21 mouse cellular contexts compared by ENCODE assay signal in the genomic region with DNA sequence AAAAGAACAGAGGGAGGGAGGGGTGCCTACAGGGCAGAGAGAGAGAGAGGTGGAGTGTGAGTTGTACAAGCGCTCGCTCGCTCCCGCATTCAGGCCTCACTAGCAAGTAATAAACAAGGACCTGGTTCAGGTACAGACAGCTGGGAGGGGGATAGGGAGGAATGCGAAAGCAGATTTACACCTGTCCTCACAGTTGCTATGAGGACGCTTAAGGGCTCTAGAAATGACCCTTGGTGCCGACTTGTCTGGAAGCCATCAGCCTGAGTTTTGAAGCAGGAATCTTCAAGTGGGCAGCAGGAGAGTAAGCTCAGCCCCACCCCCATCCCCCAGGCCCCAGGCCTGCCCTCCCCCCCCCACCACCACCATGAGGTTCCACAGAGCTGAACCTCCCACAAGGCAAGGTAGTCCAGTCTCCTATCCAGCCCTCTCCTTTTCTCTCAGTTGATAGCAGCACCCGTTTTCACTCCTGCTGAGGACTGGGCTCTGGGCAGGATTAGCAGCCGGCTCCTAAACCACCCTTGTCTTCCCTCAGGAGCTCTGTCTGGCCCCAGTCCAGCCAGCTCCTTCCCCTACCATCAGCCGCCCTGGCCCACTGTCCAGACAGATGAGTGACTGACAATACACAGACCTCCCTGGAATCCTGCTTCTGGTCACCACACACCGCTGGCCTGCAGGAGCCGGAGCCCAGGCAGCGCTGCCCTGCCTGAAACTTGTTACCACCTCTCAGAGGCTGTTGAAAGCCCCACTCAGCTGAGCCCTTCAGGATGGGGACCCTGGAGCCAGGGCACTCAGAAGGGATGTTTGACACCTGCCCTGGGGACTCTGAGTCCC. TPM values are rescaled to one million over a fixed set of nuclear protein-coding genes. Genes with fewer than 3 reads are reported as not detected.
DNase-seq lines count a peak whose midpoint lies in the region; ATAC-seq and TF ChIP-seq lines count a peak whose summit lies in the region.
"Had no signal": no experiment of that assay in that cellular context is flagged by ENCODE, and none has a peak within 500 bp of the region (broad histone marks: within the 10 kb centered on the region; RNA-seq: fewer than 3 reads in every experiment).

No protein-coding gene starts in this region.

- TF ChIP-seq CTCF in lung, adult 2 months (IDR thresholded peaks at IDR 0.05; ENCODE audit: insufficient read depth, low read length), result no peak

- H3K4me1 ChIP-seq in lung, adult 2 months (ENCODE audit: control insufficient read depth, insufficient read depth, low read length), result no peaks in the 10 kb centered on the region
- peaks cover 21% of the 10 kb centered on the region for H3K4me1 ChIP-seq in heart, embryonic 13.5 days
- H3K4me1 ChIP-seq in limb, embryonic 10.5 days, result peaks cover 19% of the 10 kb centered on the region
- H3K4me1 ChIP-seq: forebrain, embryonic 13.5 days; hindbrain, embryonic 15.5 days; neural tube, embryonic 13.5 days had no signal

- H3K4me3 ChIP-seq in lung, adult 2 months (replicated peaks; ENCODE audit: extremely low read depth, low read depth, low read length), result no peak overlapping the region
- H3K4me3 ChIP-seq in heart, embryonic 13.5 days, result no peak overlapping the region
- H3K4me3 ChIP-seq in limb, embryonic 10.5 days, result no peak overlapping the region
- H3K4me3 ChIP-seq: forebrain, embryonic 13.5 days; hindbrain, embryonic 15.5 days; layer of hippocampus, adult 2 months; limb, embryonic 13.5 days; neural tube, embryonic 13.5 days had no signal

- 58% methylated on average over 13 of the region's 13 CpGs for WGBS in lung, adult 2 months
- WGBS in heart, embryonic 13.5 days, result 12% methylated on average over 13 of the region's 13 CpGs
- 10% methylated on average over 13 of the region's 13 CpGs for WGBS in limb, embryonic 10.5 days

- peak; percentile 75; the same call in 1 of the 2 replicates for ATAC-seq in heart, embryonic 13.5 days (ENCODE audit: extremely low read depth, insufficient number of reproducible peaks, low FRiP score, low TSS enrichment)
- ATAC-seq in granulocyte monocyte progenitor cell, adult 5-6 weeks (replicated peaks; ENCODE audit: poor library complexity, severe bottlenecking), result no peak
- ATAC-seq: forebrain, embryonic 13.5 days had no signal

- intact Hi-C loops in gastrocnemius, postnatal 14 days (cut with DNase I; ENCODE audit: low total_unique reads), result no loop called here

- no peak for TF ChIP-seq POLR2A in lung, adult 2 months (IDR thresholded peaks at IDR 0.05; ENCODE audit: borderline replicate concordance, extremely low read depth, low read depth, low read length)

- peak overlapping the region; percentile 28; the same call in 1 of the 2 replicates for H3K27ac ChIP-seq in heart, embryonic 13.5 days (replicated peaks)
- peak overlapping the region; percentile 64 for H3K27ac ChIP-seq in limb, embryonic 10.5 days
- H3K27ac ChIP-seq: forebrain, embryonic 13.5 days; hindbrain, embryonic 15.5 days; kidney, postnatal 0 days; layer of hippocampus, adult 2 months; limb, embryonic 13.5 days; neural tube, embryonic 13.5 days had no signal

- no peaks in the 10 kb centered on the region for H3K9me3 ChIP-seq in heart, embryonic 13.5 days
- no peaks in the 10 kb centered on the region for H3K9me3 ChIP-seq in limb, embryonic 10.5 days (replicated peaks)
- H3K9me3 ChIP-seq: forebrain, embryonic 13.5 days; hindbrain, embryonic 15.5 days; limb, embryonic 13.5 days; neural tube, embryonic 13.5 days had no signal

- H3K36me3 ChIP-seq in heart, embryonic 13.5 days, result no peaks in the 10 kb centered on the region
- H3K36me3 ChIP-seq in limb, embryonic 10.5 days, result no peaks in the 10 kb centered on the region
- H3K36me3 ChIP-seq: hindbrain, embryonic 15.5 days; limb, embryonic 13.5 days; neural tube, embryonic 13.5 days had no signal

- H3K4me2 ChIP-seq in heart, embryonic 13.5 days, result peak overlapping the region; percentile 20; the same call in 1 of the 2 replicates
- H3K4me2 ChIP-seq: forebrain, embryonic 13.5 days; hindbrain, embryonic 15.5 days; limb, embryonic 13.5 days; neural tube, embryonic 13.5 days had no signal

- no peak overlapping the region for H3K9ac ChIP-seq in heart, embryonic 13.5 days
- H3K9ac ChIP-seq: forebrain, embryonic 13.5 days; hindbrain, embryonic 15.5 days; limb, embryonic 13.5 days; neural tube, embryonic 13.5 days had no signal

- peaks cover 94% of the 10 kb centered on the region for H3K27me3 ChIP-seq in heart, embryonic 13.5 days (replicated peaks)
- H3K27me3 ChIP-seq in limb, embryonic 10.5 days (ENCODE audit: low read depth, poor library complexity, severe bottlenecking), result peaks cover 89% of the 10 kb centered on the region

- peak; percentile 8 for DNase-seq in lung, adult 2 months
- no peak for DNase-seq in lung, postnatal 14 days
- no peak for DNase-seq in limb, embryonic 10.5 days (ENCODE audit: low spot score)
- DNase-seq in lung, postnatal 36 days, result peak; percentile 41
- DNase-seq in right cerebral cortex, postnatal 36 days (ENCODE audit: low spot score in 2 of 2), result no peak
- no peak for DNase-seq in gastrocnemius, postnatal 14 days
- DNase-seq: adrenal gland, postnatal 36 days; cerebellum, postnatal 10 days; embryo, embryonic 11 days; kidney, adult 11 months; right cerebral cortex, postnatal 4 days; thymus, postnatal 36 days had no signal

RNA-seq across cellular contexts. Expression of a gene that starts 19.1 kb away (rescaled TPM):
- polyA plus RNA-seq in lung, adult 2 months (2012; rRNA removed), result 135 and 160 TPM in 2 replicates
- 9.4 and 12.8 TPM in 2 replicates for polyA plus RNA-seq in heart, embryonic 13.5 days (2015; fragmentation: Nextera tagmentation; extraction: Ambion mirVana)
- polyA plus RNA-seq in limb, embryonic 10.5 days (2016; fragmentation: Nextera tagmentation; extraction: Ambion mirVana), result 50.1 and 55.3 TPM in 2 replicates
- total RNA-seq in gastrocnemius, postnatal 14 days (2021), result 1 to 10 TPM; 6.5 to 9.4 TPM
- total RNA-seq in granulocyte monocyte progenitor cell, adult 5-6 weeks (2014; fragmentation: Nextera tagmentation), result not detected in 2 replicates
- total RNA-seq in granulocyte monocyte progenitor cell, adult 5-6 weeks (2017), result not detected in 2 replicates
- total RNA-seq: monocyte, adult 5-6 weeks had no signal

Comparison
In these comparisons a context has a peak if more than half of its experiments do, and no peak if none do; other contexts are left out.
1. DNase-seq: peak in lung, adult 2 months (single experiment) and lung, postnatal 36 days (single experiment); none in lung, postnatal 14 days (single experiment), limb, embryonic 10.5 days (single experiment), right cerebral cortex, postnatal 36 days (0 of 2) and gastrocnemius, postnatal 14 days (single experiment).